Mouse (Mus musculus) frontal cortex, postnatal 36 days (tissue): ENCODE results near the gene Pabpc4.
"Not testable (repeated sequence)": the region's sequence is repeated elsewhere in the genome, so short reads cannot be mapped to it uniquely, and the experiment has no call there.

Source experiments
- DNase-seq, 2 experiments: peaks; one replicate each; pipeline ENCODE4 v3.0.0; 2022; ENCODE audit warnings: low spot score in 2 of 2

Pabpc4 gene

DNA sequence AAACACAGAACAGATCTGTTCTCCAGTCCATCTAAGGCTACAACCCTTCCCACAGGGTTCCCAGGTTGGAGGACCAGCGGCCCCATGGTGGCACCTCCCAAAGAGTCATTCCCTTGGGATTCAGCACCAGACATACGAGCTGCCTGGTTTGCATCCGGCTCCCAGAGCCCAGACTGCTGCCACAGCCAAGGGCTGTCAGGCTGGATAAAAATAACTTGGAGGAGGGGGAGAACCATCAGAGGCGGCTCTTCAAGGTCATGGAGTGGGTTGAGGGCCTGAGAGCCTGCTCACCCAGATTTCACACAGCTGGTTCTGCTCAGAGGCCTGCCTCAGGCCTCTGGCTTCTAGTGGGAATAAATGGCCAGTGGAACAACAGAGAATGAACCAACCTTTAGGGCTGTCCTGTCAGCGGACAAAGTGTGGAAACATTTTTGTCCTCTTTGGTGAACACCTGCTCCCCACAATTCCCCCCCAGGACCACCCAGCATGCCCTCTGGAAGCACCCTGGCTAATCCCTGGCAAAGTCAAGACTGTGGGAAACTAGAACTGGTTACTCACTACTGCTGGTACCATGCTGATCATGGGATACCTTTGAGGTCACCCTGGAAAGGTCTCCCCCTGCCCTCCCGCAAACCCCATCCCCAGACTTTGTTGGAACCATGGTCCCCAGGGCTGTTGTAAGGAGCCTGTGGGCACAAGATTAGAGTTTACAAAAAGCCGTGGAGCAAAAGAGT lies 14.8 kb upstream of the Pabpc4 start:
- no peak for DNase-seq

DNA sequence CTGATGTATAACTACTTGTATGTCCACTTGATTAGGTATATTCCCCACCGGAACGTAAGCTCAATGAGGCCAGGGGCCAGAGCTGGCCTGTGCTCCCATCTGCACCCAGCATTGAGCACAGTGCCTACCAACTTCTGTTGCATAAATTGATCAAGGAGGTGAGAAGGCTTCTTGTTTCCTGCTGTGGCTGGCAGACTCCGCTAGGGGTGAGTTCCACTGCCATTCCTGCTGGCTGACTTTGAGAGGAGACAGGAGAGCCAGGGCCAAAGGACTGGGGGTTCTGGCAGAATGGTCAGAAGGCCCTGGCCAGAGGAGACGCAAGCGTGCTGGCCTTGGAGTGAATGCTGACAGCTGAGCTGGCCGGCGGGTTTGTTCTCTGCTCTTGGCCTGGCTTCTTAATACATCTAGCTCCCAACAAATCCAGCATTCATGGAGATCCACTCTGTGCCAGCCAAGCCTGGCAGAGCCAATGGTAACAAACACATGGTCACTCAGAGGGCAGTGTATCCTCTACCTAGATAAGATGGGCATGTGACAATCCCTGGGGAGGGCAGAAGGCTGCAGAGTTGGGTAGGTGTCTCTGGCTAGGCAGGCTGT lies 13.1 kb upstream of the Pabpc4 start:
- peak; percentile 54 to 74 for DNase-seq

DNA sequence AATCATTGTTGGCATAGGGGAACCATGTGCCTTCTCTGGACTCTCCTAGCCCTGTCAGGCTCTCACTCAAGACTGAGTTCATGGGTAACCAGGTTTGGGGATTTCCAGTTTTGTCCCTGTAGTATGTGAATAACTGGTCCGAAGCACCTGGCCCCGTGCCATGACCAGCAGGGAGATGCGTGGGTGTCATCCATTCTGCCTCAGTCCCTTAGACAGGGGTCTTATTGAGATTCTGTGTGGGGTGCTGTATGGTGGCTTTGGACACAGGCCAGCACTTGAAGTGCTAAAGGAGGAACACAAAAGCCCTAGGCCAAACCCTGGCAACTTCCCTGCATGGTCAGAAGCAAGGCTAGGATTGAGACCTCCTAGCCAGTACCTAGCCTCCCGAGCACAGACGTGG lies 9.9 kb upstream of the Pabpc4 start:
- DNase-seq: no peak

DNA sequence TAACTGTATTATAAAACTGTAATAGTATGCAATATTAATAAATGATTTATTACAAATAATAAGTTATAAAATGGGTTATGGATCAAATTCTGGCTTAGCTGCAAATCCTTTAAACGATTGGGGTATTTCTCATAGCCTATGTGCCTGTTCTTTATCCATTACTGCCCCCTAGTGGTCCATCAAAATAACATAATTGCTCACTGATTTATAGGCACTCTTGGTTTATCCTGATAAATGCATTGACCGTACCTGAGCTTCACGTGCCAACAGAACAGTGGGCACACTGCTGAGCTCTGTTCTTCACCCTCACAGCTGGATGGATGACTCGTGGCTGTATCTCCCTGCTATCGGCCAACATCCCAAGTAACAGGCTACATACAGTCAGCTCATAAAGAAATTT lies 7.5 kb upstream of the Pabpc4 start:
- DNase-seq: no peak

DNA sequence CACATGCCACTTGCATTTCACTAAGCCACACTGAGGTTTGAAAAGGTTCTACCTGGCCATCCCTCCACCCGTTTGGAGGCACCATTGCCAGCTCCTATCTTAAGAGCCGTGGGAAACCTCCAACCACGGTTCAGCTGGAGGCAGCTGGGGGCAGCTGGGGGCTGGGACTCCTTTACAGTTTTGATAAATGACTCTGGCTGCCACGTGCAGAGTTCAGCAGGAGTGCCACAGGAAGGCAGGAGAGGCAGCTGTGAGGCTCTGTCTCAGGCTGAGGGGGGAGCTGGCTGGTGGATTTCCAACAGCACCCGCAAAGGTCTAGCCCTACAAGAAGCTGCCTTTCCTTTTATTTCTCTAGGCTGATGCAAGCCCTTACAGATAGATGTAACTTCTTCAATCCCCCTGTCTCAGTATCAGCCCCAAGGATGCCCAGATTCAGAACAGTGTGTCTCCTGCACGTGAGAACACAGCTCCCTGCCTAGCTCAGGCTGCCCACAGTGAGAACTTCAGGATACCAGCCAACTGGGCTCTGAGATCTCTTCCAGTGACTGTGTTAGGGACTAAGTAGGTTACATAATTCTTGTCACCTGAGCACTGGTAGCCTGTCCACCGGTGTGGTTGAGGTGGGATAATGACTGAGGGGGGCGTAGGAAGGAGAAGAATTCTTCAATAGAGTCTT lies 1.9 kb upstream of the Pabpc4 start:
- no peak for DNase-seq

DNA sequence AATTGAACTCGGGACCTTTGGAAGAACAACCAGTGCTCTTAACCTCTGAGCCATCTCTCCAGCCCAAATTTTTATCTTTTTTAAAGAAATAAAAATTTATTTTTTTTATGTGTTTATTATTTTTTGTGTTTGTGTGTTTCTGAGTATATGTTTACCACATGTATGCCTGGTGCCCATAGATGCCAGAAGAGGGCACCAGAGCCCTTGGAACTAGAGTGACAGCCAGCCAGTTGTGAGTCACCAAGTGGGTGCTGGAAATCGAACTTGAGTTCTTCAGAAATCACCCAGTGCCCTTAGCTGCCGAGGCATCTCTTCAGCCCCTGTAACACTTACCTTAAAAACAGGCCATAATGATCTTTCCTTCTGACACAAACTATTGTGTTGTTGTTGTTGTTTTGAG lies 8.9 kb downstream of the Pabpc4 start:
- DNase-seq: no peak

DNA sequence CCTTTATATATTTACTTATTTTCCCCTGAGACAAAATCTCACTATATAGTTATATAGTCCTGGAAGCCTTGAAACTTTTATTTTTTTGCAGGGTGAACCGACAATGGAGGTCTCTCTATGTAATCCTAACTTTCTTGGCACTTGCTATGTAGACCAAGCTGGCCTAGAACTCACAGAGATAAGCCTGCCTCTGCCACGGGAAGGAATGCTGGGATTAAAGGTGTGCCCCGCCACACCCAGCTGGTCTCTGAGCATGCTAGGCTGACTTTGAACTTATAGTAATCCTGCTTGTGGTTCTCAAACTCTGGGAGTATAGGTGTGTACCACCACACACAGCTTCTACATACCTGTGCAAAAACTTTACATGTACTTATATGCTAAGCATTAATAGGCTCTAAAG lies 18.0 kb downstream of the Pabpc4 start:
- DNase-seq: no peak

GRCm38 (mm10) chr4:123282500-123282899 lies 20.3 kb downstream of the Pabpc4 start:
- peak; percentile 80 to 86 for DNase-seq

- DNase-seq: peak; percentile 29 to 43
Observed at GRCm38 (mm10) chr4:123282915-123283674, 20.9 kb downstream of the Pabpc4 start.

DNA sequence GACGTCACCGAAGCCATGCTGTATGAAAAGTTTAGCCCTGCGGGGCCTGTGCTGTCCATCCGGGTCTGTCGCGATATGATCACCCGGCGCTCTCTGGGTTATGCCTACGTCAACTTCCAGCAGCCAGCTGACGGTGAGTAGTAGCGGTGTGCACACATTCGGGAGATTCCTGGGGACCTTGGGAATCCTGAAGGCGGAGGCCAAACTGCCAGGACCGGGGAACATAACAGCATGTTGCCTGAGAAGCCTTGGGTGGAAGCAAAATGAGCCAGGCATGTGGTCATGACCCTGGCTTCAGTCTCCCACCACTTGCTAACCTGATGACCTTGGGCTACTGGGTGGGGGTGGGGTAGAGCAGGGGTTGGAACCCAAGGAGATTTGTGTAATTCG lies 21.5 kb downstream of the Pabpc4 start:
- not testable (repeated sequence) for DNase-seq

DNA sequence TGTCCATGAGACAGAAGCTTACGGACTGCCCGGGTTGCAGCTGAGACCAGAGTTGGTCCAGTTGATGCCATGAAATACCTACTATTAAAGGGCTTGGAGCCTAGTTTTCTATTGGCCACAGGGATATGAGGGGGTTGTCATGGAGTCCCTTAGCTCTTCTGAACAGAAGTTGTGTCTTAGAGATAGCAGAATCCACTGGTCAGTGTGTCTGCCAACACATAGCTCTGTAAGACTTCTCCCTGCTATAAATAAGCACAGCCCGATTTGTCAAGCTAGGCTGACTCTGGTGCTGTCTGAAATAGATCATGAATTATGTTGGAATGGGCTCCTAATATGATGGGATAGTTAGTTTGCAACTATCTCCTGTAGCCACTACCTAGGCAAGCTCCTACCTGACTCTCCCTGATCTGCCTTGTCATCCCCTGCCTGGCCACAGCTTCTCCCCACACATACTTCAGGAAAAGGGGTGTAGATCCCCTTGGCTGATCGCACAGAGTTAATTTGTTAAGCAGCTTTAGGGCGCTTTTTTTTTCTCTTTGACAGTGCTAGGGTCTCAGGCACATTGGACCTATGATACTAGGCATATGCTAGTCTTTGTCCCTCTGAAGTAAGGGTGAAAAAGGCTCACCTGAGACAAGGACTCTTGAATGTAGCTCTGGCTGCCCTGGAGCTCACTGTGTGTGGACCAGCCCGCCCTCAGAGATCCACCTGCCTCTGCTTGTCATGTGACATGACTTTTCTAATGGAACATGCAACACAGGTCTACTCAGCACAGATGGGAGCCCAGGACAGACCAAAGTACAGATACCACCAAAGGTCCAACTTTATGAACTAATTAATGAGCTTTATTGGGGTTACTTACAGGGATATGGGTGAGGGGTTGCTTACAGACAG lies 22.8 kb downstream of the Pabpc4 start:
- DNase-seq: no peak

DNA sequence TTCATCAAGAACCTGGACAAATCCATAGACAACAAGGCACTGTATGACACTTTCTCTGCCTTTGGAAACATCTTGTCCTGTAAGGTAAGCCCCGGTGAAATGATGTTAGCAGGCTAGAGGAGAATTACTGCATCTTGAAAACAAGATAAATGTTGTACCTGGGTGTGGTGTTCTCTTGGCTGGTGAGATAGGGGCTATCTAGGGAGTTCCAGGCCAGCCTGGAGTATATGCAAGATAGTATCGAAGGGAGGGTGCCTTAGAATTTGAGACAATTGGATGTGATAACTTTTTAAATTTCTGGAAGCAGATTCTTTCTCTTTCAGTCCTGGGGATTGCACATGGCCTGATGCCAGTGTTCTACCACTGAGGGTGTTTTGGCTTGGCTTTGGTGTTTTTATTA lies 24.6 kb downstream of the Pabpc4 start:
- no peak for DNase-seq

- DNase-seq: no peak
Observed at GRCm38 (mm10) chr4:123289038-123289437, 26.9 kb downstream of the Pabpc4 start.

DNA sequence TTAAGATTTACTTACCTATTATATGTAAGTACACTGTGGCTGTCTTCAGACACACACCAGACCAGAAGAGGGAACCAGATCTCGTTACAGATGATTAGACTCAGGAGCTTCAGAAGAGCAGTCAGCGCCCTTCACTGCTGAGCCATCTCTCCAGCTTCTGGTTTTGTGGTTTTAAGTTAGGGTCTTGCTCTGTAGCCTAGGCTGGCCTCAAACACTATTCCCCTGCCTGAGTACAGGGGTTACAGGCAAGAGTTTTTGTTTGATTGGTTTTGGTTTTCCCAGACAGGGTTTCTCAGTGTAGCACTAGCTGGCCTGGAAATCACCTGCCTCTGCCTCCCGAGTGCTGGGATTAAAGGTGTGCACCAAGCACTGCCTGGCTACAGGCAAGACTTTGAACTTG lies 30.2 kb downstream of the Pabpc4 start:
- no peak for DNase-seq

- no peak for DNase-seq
Observed at GRCm38 (mm10) chr4:123292989-123293388, 30.8 kb downstream of the Pabpc4 start.

DNA sequence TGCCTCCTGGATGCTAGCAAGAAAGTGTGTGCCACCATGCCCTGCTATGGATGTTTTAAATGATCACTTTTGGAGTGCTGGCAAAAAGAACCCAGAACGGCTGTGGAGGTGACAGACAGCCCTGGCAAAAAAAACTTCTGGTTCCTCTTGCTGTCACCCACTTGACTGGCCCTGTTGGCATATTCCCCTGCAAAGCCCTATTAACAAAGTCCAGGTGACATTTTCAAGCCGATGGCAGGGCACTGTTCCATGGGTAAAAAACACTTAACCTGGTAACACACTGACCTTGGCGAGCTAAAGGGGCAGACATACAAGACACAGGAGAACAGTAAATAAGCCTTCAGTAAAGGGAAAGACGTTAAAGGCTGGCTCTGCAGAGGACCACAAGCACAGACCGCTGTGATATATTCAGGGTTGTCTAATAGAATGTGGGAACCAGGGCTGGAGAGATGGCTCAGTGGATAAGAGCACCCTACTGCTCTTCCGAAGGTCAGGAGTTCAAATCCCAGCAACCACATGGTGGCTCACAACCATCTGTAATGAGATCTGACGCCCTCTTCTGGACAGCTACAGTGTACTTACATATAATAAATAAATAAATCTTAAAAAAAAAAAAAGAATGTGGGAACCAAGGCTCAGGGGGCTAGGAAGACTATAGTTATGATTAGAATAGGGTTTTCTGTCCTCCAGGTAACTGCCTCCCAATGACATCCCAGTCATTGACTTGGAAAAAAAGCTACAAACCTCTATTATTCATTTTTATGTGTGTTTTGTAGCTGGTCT lies 31.7 kb downstream of the Pabpc4 start:
- DNase-seq: no peak

GRCm38 (mm10) chr4:123295026-123295425 lies 32.9 kb downstream of the Pabpc4 start:
- DNase-seq: not testable (repeated sequence)

DNA sequence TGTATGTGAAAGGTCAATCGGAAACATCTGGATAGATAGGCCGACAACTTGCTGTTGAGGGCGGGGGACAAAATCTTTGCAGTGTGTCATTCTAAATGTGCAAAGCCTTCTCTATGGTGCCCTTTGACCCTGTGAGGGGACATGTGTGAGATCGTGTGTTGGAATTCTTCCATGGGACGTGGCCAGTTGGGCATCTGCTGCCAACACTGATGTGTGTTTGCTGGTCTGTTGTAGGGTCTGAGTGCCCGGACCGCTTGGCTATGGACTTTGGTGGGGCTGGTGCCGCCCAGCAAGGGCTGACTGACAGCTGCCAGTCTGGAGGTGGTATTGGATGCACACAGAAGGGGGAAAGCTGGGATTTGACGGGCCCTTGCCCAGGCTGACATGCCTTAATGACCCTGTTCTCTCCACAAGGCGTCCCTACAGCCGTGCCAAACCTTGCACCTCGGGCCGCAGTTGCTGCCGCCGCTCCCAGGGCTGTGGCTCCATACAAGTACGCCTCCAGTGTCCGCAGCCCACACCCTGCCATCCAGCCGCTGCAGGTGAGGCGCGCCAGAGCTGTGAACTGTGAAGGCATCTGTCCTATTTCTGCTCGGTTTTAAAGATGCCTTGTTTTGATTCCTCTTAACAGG lies 33.5 kb downstream of the Pabpc4 start:
- no peak for DNase-seq

GRCm38 (mm10) chr4:123296148-123296534 lies 34.0 kb downstream of the Pabpc4 start:
- DNase-seq: no peak
